Mouse (Mus musculus): Measurements from ENCODE around the gene Tmem205. TPM values are rescaled to one million over a fixed set of nuclear protein-coding genes. Genes with fewer than 3 reads are reported as not detected.

The Tmem205 gene
- total RNA-seq, 1 experiment from 2014 or later, result 14.1 TPM

DNA sequence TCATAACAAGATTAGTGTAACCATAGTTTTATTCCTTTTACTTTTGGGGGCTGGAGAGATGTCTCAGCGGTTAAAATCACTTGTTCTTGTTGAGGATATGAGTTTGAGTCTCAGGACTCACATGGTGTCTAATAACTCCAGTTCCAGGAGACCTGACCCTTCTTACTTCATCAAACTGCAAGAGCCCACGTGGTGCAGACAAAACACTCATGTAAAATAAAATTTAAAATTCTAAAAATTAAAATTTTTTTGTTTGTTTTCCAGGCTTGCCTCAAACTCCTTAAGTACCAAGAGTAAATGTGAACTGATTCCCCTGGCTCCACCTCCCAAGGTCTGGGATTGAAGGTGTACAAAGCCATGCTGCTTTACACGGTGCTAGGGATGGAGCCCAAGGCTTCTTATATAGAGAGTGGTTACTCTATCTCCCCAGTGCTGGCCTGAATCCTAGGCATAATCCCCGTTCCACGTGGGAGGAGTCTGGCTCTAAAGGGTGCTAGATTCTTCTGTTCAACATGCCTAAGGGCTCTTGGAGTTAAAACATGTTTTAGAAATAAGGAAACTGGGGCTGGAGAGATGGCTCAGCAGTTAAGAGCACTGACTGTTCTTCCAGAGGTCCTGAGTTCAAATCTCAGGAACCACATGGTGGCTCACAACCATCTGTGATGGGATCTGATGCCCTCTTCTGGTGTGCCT is 8.5 kb downstream of the Tmem205 start:
- no peak for ATAC-seq (replicated peaks; ENCODE audit: low read depth, poor library complexity, severe bottlenecking)

DNA sequence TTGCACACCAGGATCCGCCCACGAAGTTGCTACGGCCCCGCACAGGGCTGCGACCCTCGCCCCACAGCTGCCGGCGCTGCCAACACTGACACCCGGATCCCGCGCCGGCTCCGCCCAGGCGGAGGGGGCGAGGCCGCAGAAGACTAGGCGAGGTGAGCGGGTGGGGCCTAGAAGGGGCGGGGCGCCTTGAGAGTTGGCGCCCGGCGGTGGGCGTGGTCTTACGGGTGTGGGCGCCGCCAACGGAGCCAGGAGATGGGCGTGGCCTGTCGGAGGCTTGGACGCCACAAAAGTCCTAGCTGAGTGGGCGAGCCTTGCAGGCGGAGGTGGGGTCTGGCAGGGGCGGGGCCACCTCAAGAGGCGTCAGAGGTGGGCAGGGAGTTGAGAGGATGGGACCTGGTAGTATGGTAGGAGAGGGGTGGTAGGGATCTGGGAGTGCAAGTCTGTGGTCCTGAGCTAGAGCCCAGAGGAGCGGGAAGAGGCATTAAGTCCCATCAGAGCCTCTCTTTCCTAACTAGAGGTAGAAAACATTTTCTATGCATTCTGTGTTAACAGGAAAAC is 9.2 kb downstream of the Tmem205 start, which contains the start of gene Rab3d:
Gene Rab3d, minus strand, starts transcription at position 158 of the 558 bp plus-strand sequence.
- peak; percentile 95 for ATAC-seq (replicated peaks; ENCODE audit: low read depth, poor library complexity, severe bottlenecking)

DNA sequence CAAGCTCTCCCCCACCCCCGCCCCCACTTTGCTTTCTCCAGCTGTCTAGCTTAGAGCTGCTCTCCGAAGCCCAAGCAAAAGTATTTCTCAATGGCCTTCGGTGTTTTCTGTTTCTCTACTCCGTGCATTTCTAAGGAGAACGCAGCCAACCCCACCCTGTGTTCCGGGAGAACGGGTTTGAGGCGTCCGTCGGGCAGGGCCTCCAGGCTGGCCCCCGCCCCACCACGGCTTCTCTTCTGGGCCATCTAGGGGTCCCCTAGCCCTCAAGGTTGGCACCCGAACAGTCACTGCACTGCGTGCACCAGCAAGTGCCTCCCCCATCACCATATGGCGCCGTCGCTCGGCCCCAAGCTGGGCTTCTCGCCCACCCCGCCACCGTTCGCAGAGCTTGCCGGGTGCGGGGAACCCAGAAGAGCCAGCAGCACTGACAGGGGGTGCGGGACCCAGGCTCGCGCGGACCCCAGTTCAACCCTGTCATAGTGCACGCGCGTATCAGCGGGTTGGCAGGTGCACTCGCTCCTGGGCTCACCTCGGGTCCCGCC is 9.8 kb downstream of the Tmem205 start:
- ATAC-seq (replicated peaks; ENCODE audit: low read depth, poor library complexity, severe bottlenecking), result peak; percentile 27

DNA sequence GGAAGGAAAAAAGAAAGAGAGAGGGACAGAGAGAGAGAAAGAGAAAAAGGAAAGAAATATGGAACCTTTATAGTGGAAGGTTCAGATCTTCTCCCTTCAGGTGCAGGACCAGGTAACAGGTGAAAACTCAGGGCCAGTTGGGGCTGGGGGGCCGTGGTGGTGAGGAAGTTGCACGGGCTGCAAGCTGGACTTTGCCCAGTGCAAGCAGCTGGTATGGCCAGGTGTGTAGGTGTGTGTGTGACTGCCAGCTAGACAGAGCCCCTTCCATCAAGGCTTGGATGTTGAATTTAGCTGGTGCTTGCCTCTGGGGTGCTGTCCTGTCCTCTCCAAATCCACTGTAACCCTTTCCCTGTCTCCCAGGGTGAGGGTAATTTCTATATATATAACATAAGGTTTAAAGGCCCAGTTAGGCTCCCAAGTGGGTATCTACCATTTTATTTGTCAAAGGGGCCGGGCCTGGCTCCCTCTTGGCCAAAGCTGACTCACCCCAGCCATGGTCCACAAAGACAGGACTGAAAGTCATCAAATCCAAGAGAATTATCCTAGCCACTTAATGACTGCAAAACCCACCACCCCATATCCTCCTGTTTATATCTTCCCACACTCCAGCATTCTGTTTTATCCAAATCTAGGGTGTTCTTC is 10.4 kb downstream of the Tmem205 start:
- no peak for ATAC-seq (replicated peaks; ENCODE audit: low read depth, poor library complexity, severe bottlenecking)

DNA sequence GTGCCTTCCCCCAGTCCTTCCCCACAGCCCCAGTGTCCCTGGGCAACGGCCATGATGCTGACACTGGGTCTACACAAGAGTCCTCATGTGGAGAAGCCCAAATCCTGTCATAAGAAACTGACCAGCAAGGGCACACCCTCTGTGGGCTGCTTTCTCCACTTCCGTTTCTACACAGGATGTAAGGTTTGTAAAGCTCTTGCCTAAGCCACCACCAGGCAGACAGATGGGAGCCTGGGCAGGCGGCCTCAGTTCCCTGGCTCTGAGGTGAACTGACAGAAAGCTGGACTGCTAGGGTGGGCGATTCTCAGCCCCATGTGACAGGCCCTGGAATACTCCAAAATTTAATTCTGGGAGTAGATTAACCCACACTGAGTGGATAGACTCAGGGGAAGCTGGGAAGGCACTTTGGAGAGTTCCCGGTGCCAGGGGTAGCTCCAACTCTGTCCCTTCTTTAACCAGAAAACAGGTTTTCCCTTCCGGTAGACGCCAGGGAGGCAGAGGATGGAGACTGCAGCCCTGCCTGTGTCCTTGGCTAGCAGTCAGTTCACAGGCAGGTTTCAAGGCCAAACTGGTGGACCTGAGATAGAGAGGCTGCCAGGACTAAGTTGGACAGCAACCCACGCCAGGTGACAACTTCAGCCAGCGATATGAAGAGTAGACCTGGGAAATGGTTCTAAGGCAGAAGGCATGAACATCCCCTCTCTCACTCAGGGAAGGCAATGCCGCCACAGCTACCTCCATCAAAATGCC is 17.7 kb downstream of the Tmem205 start:
- peak; percentile 90 for ATAC-seq (replicated peaks; ENCODE audit: low read depth, poor library complexity, severe bottlenecking)

DNA sequence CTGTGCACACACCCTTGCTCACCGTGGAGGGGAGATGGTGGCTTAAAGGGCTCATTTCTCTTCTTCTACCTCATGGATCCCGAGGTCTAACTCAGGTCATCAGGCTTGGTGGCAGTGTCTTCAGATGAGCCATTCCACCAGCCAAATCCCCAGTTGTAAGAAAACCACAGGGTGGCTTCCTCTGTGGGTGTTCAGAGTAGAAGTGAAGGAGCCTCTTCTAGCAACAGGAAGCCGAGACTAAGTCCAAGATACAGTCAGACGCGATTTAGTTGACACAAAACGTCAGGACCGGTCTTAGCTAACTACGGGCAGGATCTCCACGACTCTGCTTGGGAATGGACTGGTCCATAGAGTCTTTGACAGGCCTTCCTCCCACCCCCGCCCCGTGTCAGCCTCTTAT is 19.1 kb downstream of the Tmem205 start:
- peak; percentile 57 for ATAC-seq (replicated peaks; ENCODE audit: low read depth, poor library complexity, severe bottlenecking)

DNA sequence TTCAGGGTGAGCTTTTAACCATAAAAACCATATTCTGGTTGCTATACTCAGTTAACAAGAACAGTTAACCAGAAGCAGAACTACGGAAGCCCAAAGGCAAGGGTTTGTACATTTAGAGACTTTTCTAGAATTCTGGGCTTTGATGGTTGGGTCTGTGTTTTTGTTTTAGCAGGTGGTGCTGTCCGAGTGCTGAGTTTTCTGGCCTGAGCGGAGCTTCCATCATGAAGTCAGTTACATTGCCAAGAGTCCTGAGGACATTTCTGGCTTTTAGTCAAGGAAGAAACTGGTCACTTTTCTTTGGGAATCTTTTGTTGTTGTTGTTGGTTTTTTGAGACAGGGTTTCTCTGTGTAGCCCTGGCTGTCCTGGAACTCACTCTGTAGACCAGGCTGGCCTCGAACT is 23.3 kb downstream of the Tmem205 start:
- no peak for ATAC-seq (replicated peaks; ENCODE audit: low read depth, poor library complexity, severe bottlenecking)

DNA sequence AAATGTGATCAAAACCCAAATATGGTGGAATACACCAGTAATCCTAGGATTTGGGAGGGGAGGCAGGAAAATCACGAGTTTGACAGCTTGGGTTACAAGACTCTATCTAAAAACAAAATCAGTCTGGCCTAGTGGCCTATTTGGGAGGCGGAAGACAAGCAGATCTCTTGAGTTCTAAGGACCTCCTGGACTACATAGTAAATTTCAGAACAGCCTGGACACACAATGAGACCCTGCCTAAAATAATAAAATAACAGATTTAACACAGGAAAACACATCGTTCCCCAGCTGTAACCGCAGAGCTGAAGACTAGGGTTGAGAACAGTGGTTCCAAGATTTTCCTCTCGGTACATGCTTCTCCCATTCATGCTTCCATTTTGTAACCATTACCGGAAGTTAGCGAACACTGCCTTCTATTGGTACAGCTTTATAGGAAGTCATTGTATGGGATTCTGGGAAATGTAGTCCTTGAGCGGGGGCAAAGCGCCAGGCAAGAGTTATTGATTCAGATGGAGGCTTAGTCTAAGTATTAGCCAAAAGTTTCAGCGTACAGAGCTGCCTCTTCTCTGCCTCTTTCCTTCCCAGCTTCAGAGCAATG is 26.0 kb downstream of the Tmem205 start:
- peak; percentile 99 for ATAC-seq (replicated peaks; ENCODE audit: low read depth, poor library complexity, severe bottlenecking)

DNA sequence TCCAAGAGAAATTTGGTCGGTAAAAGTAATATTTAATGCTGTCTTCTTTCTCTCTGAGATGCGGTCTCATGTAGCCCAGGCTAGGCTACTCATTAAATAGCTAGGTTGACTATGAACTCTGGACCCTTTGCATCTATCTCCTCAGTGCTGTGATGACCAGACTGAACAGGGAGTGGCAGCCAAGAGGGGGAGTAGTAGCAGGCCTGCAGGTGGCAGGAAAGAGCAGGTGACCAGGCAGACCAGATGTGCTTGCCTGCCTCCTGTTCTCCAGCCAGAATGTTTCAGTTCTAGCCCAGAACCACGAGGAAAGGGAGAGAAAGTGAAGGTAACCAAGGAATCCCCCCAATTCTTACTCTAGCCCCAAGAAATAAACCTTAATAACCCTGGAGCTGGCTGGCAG is 38.1 kb downstream of the Tmem205 start:
- ATAC-seq (replicated peaks; ENCODE audit: low read depth, poor library complexity, severe bottlenecking), result 0 out of 2 replicates have a peak, but pooled peaks have one; percentile 47

DNA sequence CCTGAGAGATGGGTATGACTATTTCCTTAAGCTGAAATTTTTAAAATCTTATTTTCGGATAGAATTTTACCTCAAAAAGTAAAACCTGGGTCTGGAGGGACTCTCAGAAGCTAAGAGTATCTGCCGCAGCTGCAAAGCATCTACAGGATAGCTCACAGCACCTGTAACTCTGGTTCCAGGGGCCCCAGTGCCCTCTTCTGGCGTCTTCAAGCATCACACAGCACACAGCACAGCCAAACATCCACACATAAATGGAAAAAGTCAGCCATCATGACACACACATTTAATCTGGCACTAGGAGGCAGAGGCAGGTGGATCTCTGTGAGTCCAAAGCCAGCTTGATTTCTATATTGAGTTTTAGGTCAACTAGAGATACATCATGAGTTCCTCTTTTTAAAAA is 50.8 kb downstream of the Tmem205 start:
- ATAC-seq (replicated peaks; ENCODE audit: low read depth, poor library complexity, severe bottlenecking), result no peak

DNA sequence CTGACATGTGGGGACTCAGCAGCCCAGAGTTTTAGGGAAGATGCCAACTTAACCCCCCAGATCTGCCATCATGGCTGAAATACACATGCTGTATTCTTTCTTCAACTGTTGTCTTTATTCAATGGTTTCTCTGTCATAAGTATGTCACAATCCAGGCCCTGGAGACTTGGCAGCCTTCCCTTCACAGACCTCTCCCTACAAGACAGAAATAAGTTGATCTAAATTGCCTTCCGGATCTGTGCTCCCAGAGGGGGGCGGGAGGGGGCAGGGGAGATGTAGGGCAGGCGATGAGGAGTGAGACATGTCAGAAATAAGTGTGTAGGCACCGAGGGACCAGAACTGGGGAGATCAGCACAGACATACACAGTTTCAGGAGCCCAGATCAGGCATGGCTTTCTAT is 55.2 kb downstream of the Tmem205 start:
- ATAC-seq (replicated peaks; ENCODE audit: low read depth, poor library complexity, severe bottlenecking), result no peak

Other genes with a start within 250 kb of the Tmem205 start
- 18.4 and 19.0 TPM in 2 replicates for gene Ldlr, start 204.1 kb downstream of the Tmem205 start, total RNA-seq (2017)
- 120 and 131 TPM in 2 replicates for gene Spc24, start 167.3 kb downstream of the Tmem205 start, total RNA-seq (2017)
- gene Kank2, start 128.8 kb downstream of the Tmem205 start, total RNA-seq (2017), result 1.3 and 1.4 TPM in 2 replicates
- not detected in 2 replicates for gene Angptl8, start 92.0 kb downstream of the Tmem205 start, total RNA-seq (2017)
- gene Dock6, start 74.9 kb downstream of the Tmem205 start, total RNA-seq (2017), result 1.8 and 2.7 TPM in 2 replicates
- 12.5 and 17.1 TPM in 2 replicates for gene Rab3d, start 9.4 kb downstream of the Tmem205 start, total RNA-seq (2017)
- gene Ccdc159, start 85 bp downstream of the Tmem205 start, total RNA-seq (2017), result not detected in 2 replicates
- 0.09 TPM in 1 of 2 replicates, not detected in the other for gene Plppr2, start 9.5 kb upstream of the Tmem205 start, total RNA-seq (2017)
- 3.7 and 6.9 TPM in 2 replicates for gene Swsap1, start 28.2 kb upstream of the Tmem205 start, total RNA-seq (2017)
- gene Epor, start 36.0 kb upstream of the Tmem205 start, total RNA-seq (2017), result 11.0 and 22.8 TPM in 2 replicates
- not detected in 2 replicates for gene Rgl3, start 61.9 kb upstream of the Tmem205 start, total RNA-seq (2017)
- gene Ccdc151, start 75.1 kb upstream of the Tmem205 start, total RNA-seq (2017), result not detected in 2 replicates
- gene Prkcsh, start 75.2 kb upstream of the Tmem205 start, total RNA-seq (2017), result 117 and 121 TPM in 2 replicates
- gene Elavl3, start 124.5 kb upstream of the Tmem205 start, total RNA-seq (2017), result not detected in 2 replicates
- not detected in 2 replicates for gene Gm49318, start 143.7 kb upstream of the Tmem205 start, total RNA-seq (2017)
- 5.7 and 7.9 TPM in 2 replicates for gene Zfp653, start 143.8 kb upstream of the Tmem205 start, total RNA-seq (2017)
- gene Ecsit, start 157.9 kb upstream of the Tmem205 start, total RNA-seq (2017), result 16.6 and 23.6 TPM in 2 replicates
- not detected in 2 replicates for gene Cnn1, start 171.7 kb upstream of the Tmem205 start, total RNA-seq (2017)
- 35.3 and 38.1 TPM in 2 replicates for gene Elof1, start 189.6 kb upstream of the Tmem205 start, total RNA-seq (2017)
- 1.4 and 3.8 TPM in 2 replicates for gene Acp5, start 208.2 kb upstream of the Tmem205 start, total RNA-seq (2017)
- gene Pigyl, start 229.3 kb upstream of the Tmem205 start, total RNA-seq (2017), result 16.3 and 34.4 TPM in 2 replicates